Mouse (Mus musculus): Measurements from ENCODE around the gene 4930544D05Rik.

4930544D05Rik gene

DNA sequence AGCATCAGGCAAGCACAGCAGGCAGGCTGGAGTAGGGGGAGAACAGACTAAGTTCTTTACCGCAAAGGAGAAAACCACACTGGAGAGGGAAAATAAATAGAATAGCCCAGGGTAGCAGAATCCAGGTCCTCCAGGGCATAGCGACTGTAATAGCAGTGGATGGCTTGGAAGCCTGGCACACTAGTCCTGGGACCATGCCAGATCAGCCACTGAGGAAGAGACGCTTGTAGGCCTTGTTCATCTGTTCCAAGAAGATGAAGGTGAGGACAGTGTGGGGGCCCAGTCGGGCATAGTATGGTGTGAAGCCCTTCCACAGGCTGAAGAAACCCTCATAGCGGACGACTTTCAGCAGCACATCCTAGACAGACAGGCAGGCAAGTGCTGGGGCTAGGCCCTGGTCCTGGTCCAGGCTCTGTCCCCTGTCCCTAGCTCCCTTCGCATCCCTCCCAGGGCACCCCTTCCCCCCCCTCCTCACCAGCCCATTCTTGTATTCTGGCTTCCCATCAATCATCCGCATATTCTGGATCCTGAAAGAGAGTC, 29.0 kb downstream of the 4930544D05Rik start:
- no peak for DNase-seq

DNA sequence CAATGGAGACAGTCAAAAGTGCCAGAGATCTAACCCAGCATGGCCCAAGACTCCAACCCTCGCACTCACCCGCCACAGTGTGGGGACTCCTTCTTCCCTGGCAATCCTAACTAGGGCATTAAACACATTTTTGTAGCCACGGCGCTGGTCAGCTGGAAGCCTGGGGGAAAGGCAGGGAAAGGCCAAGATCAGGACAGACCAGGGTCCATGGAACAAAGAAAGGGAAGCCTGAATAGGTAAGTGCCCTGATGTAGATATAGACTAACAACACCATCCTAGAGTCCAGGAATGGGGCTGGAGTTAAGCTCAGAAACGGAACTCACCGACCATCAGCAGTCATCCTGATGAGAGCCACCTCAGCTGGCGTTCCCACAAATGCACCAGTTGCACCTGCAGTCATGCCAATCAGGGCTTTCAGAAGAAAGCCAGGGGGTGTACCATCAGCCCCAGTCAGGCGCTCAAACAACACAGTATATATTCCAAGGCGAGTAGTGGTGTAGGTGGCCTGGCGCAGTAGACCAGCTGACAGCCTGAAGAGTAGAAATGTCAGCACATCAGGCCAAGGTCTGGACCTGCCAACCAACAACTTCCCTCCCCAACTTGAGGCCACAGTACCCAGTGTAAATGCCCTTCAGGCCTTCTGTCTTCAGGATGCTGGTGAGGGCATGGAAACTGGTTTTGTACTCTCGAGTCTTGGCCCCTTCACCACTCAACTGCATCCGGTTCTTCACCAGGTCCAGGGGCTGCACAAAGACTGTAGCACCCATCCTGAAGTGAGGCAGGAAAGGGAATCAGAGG, 30.0 kb downstream of the 4930544D05Rik start:
- DNase-seq, result no peak

DNA sequence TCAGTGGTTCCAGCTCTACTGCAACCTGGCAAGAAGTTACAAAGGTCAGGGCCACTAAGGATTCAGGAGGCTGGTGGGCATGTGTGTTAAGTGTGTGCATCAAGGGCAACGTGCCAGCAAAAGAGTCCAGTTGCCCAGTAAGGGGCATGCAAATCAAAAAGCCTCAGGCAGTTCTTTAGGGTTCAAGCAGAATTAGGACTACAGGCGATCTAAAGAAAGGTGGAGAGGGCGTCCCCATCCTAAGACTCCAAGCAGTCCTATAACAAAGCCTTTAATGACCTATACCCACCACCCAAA, 30.6 kb downstream of the 4930544D05Rik start:
- DNase-seq, result no peak

DNA sequence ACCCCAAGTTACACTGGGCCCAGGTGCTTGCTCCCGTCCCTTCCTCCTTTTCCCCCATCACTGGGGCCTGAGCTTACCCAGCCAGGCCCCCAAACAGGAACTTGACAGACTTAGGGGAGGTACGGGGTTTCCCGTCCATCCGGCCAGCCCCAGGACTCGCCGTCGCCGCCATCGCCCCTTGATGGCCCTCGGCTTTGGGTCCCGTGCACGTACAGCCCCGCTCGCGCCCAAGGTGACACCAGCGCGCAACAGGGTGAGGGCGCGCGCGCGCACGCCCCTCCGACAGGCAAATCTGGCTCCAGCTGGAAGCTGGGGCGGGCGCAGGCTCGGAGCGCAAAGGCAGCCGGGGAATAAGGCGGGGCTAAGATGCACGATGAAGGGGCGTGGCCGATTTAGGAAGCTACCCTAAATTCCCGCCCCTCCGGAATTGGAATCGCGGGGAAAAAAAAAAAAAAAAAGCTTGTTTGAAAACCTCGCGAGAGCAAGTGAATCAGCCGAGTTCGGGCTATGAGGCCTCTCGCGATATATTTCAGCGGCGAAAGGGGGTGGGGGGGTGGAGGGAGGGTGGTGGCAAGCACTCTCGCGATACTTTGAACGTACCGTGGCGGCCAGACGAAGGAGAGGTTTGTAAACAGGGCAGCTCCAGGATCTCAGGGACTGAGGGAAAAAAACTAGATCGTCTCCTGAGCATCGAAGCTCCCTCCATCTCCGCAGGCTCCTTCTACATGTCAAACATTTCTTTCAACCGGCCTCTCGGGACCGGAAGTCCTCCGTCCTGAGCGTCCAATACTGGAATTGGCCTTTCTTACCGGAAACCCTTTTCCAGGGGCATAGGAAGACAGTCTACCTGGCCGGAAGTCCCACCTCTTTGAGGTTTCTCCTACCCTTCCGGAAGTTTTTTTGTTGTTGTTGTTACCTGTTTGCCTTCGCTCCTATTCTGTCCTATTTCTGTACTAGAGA, 31.3 kb downstream of the 4930544D05Rik start, which contains the start of the genes Rnf167 and Slc25a11:
Gene Rnf167, plus strand, starts transcription at position 545 of the 960 bp plus-strand sequence.
Gene Slc25a11, minus strand, starts transcription at position 789 of the 960 bp plus-strand sequence.
- peak; percentile 95 to 97 for DNase-seq

DNA sequence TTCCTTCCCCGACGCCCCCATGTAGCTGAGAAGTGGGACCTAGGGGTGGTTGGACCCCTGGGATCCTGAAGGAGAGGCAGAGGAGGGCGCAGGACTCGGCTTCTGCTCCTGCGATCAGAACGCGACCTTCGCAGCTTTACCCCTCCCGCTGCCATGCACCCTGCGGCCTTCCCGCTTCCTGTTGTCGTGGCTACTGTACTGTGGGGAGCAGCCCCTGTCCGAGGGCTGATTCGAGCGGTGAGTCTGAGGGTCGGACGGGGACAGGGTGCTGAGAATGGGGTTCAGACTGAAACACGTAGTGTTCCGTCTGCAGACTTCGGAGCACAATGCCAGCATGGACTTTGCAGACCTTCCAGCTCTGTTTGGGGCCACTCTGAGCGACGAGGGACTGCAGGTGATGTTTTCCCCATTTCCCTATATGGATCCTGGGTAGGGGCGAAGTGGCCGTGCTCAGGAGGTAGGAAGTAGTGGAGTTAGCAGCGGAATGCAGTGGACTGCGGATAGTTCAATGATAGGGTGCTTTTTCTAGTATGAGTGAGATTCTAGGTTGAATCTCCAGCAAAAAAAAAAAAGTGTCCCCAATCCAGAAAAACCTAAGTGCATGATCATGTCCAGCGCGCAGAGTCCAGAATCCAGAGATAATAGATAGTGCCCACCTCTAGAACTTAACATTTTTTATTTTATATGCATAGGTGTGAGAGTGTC, 32.2 kb downstream of the 4930544D05Rik start:
- peak; percentile 51 to 71 for DNase-seq

DNA sequence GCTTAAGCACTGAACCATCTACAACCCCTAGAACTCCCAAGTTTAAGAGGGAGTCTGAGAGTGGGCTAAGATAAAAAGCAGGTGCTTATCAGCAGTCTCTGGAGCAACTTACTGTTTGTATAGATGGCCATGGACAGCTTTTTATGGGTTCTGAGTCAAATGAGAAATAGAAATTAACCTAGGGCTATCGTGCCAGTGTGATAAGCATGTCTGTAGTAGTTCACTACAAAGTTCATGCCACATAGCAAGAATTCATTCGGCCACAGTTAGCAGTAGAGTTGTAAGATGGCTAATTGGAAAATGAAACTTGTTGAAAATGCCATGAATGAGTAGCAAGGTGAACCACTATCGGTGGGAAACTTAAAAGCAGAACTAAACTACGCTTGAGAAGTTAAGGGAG, 32.9 kb downstream of the 4930544D05Rik start:
- DNase-seq, result no peak

DNA sequence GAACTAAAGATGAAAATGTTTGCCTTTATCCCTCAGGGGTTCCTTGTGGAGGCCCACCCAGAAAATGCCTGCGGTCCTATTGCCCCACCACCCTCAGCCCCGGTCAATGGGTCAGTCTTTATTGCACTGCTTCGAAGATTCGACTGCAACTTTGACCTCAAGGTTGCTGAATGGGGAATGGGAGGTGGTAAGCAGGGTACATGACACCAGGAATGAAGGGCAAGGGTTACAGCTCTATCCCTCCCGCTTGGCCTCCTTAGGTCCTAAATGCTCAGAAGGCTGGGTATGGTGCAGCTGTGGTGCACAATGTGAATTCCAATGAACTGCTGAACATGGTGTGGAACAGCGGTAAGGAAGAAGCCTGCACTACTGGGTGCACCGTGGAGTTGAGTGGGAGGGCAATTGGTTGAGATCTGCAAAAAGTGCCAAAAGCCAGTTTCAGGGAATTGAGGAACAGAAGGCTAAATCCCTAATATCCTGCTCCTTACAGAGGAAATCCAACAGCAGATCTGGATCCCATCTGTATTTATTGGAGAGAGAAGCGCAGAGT, 33.6 kb downstream of the 4930544D05Rik start:
- DNase-seq, result no peak

DNA sequence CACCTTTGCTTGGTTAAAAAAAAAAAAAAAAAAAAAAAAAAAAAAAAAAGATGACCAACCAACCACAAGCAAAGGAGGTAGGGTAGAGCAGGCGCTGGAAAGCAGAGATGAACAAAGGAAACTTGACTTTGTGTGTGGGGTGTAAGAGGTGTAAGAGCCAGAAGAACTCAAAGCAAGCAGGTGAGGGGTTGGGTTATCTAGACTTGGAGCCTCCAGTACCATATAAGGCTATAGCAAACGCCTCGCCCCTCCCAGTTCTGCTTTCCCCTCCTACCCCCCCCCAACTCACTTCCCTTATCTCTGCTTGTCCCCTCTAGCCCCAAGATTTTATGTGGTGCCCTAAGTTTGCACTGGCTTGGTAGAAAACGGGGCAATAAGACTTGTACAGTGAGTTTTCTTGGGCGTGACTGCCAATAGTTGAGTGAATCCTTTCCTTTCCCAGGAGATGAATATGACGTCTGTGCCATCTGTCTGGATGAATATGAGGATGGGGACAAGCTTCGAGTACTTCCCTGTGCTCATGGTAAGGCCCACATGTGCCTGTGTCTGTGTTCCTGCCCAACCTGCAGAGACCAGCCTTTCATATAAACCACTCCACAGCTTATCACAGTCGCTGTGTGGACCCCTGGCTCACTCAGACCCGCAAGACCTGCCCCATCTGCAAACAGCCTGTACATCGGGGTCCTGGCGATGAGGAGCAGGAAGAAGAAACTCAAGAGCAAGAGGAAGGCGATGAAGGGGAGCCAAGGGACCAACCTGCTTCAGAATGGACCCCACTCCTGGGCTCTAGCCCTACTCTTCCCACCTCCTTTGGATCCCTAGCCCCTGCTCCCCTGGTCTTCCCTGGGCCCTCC, 34.9 kb downstream of the 4930544D05Rik start:
- no peak for DNase-seq

DNA sequence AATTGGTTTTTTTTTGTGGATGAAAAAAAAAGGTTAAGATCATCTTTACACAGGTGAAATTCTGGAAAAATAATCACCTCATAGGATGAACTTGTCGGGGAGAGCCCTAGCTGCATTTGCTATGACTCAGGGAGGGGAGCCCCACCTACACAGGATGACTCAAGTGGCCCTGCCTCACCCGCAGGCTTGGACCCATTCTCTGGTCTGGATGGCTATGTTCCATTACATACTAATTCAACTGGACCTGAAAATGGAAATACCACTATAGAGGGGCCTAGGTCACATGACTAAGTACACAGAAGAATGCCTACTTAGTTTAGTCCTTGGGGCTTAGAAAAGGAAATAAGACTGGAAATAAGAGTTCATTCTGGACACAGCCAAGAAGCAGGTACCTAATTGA, 35.7 kb downstream of the 4930544D05Rik start:
- DNase-seq, result no peak

DNA sequence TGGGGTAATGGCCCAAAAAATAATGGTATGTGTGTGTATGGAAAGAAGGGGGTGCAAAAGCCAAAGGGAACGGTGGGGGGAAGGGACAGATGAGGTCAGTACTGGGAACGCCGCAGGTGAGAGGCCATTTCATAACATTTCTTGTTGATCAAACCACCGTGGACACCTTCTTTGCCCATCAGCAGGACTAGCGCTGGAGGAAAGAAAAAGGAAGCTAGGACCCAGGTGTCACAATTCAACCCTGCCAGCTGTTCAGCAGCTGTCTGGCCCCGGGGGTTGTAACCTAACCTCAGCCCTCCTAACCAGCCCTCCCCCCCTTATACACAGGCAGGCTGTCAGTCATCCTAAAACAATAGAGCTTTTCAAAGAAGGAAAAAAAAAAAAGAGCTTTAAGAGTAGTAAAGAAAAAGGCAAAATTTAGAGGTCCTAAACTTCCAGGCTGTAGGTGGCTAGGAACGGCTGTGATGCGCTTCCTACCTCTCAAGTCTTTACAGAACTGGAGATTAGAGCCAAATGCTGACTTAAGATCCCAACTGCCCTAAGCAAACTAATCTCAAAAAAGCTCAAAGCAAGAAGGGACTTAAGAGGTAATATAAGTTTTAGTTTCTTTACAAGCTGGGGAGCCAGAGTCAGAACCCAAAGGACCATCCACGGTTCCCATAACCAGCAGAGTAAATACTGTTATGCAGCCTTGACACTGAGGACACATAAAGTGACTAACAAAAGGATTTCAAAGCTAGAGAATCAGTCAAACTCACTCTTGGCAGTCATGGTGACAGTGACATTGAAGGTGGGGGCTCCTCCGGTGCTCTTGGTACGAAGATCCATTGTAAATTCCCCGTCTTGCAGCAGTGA, 36.6 kb downstream of the 4930544D05Rik start:
- DNase-seq, result peak in 1 of 2 experiments; percentile 66

DNA sequence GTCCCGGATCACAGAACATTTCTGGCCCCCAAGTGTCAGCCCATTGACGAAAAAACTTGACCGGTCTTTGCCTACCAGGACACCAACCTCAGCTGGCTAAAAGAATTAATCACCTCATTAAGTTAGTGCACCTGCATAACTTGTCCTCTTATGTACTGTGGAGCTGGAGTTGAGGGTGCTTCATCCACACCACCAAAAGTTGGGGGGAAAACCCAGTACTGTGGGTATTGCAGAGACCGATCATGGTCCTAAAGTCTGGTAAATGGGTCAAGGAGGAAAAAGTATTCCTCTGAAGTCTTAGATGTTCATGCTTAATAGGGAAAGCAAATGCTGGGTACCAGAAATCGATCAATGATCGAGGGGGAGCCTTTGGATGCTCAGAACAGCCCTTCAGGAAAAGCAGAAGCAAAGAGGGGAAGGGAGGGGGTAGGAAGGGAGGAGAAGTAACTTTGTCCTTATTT, 37.3 kb downstream of the 4930544D05Rik start:
- DNase-seq, result no peak

DNA sequence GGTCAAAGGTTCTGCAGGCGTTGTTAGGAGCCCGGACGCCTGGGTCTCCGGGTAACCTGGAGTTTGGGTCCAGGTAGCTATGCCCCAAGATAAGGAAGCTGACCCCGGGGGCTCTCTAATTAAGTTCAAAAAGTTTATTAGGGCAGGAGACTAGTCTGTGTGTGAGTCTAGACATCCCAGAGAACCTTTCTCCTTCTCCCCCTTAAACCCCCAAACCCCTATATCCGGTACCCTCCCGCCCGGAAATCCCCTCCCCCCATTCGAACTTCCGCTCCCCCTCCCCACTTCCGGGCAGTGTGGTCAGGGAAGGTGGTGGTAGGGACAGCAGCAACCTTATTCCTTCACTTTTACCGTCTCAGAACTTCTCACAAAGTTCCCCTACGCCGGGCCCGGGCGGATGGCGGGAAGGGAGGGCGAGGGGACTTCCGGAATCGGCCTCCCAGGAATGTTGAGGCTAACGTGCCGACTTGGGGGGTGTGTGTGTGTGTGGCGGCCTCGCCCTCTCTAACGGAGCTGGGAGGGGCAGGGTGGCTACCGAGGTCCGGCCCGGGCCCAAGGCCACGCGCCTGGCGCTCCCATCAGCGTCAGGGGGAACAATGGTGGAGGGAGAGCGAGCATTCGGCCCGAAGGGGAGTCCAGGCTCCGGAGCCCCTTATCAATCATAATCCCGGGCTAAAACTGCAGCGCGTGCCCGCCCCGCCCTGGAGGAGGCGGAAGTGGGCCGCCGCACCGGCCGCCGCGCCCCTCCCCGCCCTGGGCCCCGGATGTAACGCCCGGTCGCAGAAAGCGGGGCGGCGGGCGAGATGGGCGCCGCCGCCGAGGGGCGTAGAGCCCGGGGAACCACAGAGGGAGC, 37.9 kb downstream of the 4930544D05Rik start:
- peak; percentile 59 to 75 for DNase-seq

DNA sequence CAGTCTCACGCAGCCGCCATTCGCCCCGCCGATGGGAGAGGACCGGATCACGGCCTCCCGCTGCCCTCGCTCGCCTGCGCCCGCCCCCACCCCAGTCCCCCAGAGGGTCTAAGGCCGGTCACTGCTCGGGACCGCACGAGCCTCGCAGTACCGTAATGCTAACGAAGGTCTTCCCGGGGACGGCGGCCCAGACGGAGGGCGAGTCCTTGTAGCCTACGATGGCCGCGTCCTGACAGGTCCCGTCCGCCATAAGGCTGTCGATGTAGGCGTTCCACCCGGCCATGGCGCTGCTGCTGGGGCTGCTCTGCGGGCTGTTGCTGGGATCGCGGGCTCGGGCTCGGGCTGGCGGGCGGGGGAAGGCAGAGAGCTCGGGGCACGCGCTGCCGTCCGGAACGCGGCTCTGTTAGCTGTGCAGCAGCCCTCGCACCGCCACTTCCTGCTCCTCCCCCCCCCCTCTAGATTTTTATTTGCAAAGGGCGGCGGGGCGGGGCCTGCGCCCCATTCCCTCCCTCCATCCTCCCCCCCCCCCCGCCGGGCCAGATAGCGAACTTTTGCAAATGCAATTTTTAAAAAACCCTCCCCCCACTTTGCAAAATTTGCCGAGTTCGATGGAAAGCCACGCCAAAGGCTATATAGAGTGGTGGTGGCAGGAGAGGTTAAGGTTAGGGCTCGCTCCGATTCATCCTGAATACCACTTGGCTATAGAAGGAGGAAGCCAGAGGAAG, 38.7 kb downstream of the 4930544D05Rik start, which contains the start of gene Pfn1:
Gene Pfn1, minus strand, starts transcription at position 447 of the 725 bp plus-strand sequence.
- DNase-seq, result peak; percentile 73 to 80

DNA sequence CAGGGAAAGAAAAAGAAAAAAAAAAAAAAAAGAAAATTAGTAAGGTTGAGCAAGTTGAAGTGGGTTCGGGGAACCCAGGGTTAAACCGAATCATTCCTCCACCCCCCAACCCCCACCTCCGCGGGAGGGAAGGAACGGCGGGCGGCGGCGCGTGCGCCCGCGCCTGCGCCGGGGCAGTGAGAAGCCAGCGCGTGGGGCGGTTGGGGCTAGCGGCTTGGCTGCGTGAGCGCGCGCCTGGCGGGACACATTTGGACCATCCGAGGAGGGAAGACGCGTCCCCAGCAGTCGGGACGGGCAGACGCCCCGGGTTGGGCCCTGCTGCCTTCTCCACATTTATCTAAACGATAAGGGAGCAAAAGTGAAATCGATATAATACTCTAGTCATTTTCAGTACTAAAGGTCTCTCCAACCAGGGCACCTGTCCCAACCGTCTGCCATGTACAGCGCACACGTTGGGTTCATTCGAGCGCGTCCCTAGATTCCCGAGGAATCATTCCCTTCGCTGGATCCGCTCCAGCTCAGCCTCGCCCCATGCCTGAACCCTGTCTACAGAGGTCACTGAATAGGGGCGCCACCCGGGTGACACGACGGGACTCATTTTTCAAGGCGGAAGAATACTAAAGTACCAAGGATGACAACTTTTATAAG, 39.4 kb downstream of the 4930544D05Rik start:
- DNase-seq, result peak; percentile 68 to 69

DNA sequence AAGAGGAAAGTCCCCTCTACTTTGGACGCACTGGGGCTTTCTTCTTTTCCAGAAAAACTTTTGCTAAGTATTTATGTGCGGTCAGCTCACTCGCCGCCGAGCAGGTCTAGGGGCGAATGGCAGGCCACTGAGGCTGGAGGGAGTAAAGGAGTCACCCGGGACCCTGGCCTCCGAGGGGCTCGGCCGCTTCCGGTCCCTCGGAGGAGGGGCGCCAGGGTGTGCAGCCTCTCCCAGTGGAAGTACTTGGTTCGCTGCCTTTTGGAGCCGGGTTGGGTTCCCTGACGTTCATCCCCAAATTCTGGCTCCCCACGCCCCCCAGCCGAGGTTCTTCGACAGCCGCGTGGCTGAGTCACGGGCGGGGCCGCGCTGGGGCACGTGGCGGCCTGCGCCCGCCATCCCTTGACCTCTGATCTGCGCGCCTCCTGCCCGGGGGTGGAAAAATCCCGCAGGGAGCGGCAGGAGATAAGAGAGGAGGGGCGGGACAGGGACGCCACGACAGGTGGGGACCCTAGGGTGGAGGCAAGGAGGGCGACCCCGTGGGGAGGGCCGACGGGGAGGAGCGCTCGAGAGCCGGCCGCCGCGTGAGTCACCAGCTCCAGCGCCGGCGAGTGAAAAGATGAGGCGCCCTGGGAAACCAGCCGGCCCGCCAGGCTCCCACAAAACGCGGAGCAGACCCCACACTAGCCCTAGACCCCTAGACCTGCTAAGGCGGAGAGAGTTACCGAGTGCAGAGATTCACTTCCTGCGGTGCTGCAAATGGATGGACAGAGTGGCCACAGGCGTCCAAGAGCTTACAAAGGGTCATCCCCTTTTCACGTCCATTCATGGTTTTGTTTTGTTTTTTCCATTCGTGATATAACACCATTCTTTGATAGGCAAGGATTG, 40.2 kb downstream of the 4930544D05Rik start:
- peak; percentile 51 to 68 for DNase-seq

DNA sequence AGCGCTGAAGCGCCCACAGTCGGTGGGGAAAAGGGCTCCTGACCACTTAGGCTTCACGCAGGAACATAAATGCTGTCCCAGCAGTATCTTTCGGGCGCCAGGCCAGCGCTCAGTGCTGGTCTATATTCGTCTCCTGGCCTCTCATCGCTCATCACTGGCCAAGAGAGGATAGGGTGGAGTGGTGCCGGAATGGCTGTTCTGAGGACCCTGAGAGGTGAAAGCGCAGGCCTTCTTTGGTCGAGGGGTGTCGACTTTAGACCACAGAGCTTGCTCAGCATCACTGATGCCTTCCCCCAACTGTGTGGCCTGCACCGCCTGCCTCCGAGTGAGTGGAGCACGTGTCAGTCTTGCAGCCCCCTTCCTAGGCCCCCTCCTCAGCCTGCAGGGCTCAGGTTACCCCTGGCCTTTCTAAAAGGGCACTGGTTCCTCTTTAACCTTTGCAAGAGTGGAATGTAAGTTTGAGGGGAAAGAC, 40.8 kb downstream of the 4930544D05Rik start:
- no peak for DNase-seq

DNA sequence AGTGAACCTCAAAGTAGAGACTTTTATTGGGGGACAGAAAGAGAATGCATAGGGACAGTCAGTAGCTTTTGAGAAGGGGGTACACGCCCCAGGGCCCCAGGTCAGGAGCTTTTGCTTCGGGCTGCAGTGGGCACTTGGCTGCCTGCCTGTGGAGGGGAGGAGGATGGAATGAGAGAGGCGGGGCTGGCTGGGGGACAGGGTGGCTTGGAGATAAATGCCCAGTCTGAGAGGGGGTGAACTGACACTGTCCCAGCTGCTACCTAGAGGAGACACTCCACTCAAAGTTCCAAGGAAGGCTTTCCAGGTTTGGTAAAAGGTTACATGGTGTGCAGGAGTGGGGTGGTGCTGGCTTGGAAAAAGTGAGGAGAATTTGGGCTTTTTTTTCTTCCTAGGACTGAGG, 41.3 kb downstream of the 4930544D05Rik start, which contains the start of gene Eno3:
Gene Eno3, plus strand, starts transcription at position 239 of the 400 bp plus-strand sequence.
- DNase-seq, result no peak
